Mouse (Mus musculus): ENCODE measurements around the gene Zdhhc9.

DNA sequence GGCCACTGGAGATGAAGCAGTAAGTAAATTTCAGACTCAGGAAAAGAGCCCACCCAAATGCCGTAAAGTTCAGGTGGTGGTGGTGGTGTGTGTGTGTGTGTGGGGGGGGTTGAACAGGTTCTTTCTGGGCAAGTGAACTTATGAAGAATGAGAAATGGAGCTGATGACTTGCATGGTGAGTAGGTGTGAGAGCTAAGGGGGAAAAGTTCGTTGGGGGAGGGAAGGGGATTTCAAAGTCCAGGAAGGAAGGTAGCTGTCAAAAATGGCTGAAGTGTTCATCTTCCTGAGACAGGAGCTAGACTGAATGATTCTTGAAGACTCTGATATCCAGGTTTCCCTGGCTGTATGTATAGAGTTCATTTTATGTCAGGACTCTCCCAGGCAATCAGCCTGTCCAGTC is 61.5 kb downstream of the Zdhhc9 start:
- no peak for TF ChIP-seq CTCF (conservative IDR thresholded peaks at IDR 0.05; ENCODE audit: low read length)
- TF ChIP-seq POU5F1 (IDR thresholded peaks at IDR 0.05; ENCODE audit: borderline replicate concordance, low read length): no peak
